Mouse (Mus musculus) neural tube, embryonic 11.5 days (tissue): ENCODE results near the gene Schip1. TPM values are rescaled to one million over a fixed set of nuclear protein-coding genes. Genes with fewer than 3 reads are reported as not detected.

Experiments
- ATAC-seq: fragments of 200-750 bp; cut with Nextera tagmentation; 2 replicates; pipeline ENCODE4 v1.8.0; 2017; ENCODE audit warnings: moderate number of reproducible peaks, mild to moderate bottlenecking, moderate TSS enrichment, moderate library complexity; ENCODE audit not compliant: insufficient read depth, low FRiP score, low TSS enrichment
- DNase-seq: peaks from one replicate; pipeline ENCODE4 v3.0.0-alpha.2; 2015; ENCODE audit warnings: low spot score
- H3K27ac ChIP-seq: fragments of 300-500 bp; sonication (generic); 2 replicates; pipeline ENCODE4 v1.5.1; 2014; ENCODE audit warnings: low read depth, mild to moderate bottlenecking, low read length
- H3K27me3 ChIP-seq: fragments of 300-500 bp; sonication (generic); 2 replicates; pipeline ENCODE4 v1.6.1; 2014; ENCODE audit warnings: mild to moderate bottlenecking, low read length, mixed read lengths; ENCODE audit not compliant: control insufficient read depth, insufficient read depth
- H3K36me3 ChIP-seq: fragments of 300-500 bp; sonication (generic); 2 replicates; pipeline ENCODE4 v1.6.1; 2014; ENCODE audit warnings: mild to moderate bottlenecking, low read length, moderate library complexity, mixed read lengths; ENCODE audit not compliant: control insufficient read depth, insufficient read depth
- H3K4me1 ChIP-seq: fragments of 300-500 bp; sonication (generic); 2 replicates; pipeline ENCODE4 v1.6.1; 2014; ENCODE audit warnings: low read length, mixed read lengths; ENCODE audit not compliant: control insufficient read depth, insufficient read depth
- H3K4me2 ChIP-seq: fragments of 300-500 bp; sonication (generic); 2 replicates; pipeline ENCODE4 v1.6.1; 2014; ENCODE audit warnings: low read depth, mild to moderate bottlenecking, moderate library complexity
- H3K4me3 ChIP-seq: fragments of 300-500 bp; sonication (generic); 2 replicates; pipeline ENCODE4 v1.5.1; 2014; ENCODE audit warnings: low read depth, low read length
- H3K9ac ChIP-seq: fragments of 300-500 bp; sonication (generic); 2 replicates; pipeline ENCODE4 v1.6.1; 2014; ENCODE audit warnings: mild to moderate bottlenecking, low read length
- H3K9me3 ChIP-seq: fragments of 300-500 bp; sonication (generic); 2 replicates; pipeline ENCODE4 v1.6.1; 2016; ENCODE audit warnings: low read length; ENCODE audit not compliant: control insufficient read depth
- WGBS: fragments of 180-500 bp; shearing (Covaris S2); extraction: QIAGEN DNeasy Blood & Tissue Kit; methylation state at CpG from one replicate; pipeline ENCODE4 v1.1.7; 2014; 5-methylcytosine and 5-hydroxymethylcytosine counted together
- polyA plus RNA-seq: library from polyadenylated mRNA; unstranded; fragments of >200 nt; fragmentation: Nextera tagmentation; extraction: Ambion mirVana; gene quantifications from 2 replicates; pipeline ENCODE4 v1.2.1, GENCODE M21; 2014

The Schip1 gene
- polyA plus RNA-seq, 1 experiment from 2014 or later = 87.2 TPM

DNA sequence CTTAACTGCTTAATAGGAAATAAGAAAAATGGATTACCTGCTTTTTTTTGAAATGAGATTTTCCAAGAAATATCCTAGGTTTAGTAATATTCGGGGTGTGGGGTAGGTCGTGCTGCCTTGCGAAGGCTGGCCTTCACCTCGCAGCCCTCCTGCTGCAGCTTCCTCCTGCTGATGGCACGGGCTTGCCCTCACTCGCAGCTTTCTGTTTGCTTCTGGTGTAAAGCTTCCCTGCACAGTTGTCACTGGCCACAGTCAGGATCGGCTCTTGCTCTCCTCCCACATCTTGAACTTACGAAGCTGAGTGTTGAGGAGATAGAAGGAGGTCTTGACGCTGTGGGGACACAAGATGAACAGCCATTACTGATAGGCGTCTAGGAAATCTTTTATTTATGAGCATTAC is 539.9 kb downstream of the Schip1 start:
- ATAC-seq = no peak
- no peaks in the 10 kb centered on the region for H3K27me3 ChIP-seq
- no peak overlapping the region for H3K9ac ChIP-seq
- no peaks in the 10 kb centered on the region for H3K36me3 ChIP-seq
- H3K27ac ChIP-seq = no peak overlapping the region
- H3K4me3 ChIP-seq = no peak overlapping the region
- H3K4me2 ChIP-seq = no peak overlapping the region
- WGBS = 75% methylated on average over 10 of the region's 10 CpGs
- no peaks in the 10 kb centered on the region for H3K9me3 ChIP-seq
- 0 out of 2 replicates have a peak, but pooled peaks cover 6% of the 10 kb centered on the region for H3K4me1 ChIP-seq
- DNase-seq = no peak

DNA sequence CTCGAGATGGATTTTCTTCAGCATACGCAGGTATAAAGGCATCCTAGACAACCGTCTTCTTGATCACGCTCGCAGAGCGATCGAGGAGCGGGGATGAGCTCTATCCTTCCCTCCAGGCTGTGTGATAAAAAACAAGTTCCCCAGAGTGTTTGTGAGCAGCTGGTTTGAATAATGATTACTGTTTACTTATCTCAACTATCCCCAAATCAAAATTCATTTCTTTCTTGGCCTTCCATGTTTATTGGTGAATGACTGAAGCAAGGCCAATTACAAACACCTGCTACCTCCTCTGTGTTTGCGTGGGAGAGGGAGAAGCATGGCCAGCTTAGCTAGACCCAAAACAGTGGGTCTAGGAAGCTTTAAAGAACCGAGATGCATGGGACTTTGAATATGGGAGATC is 540.4 kb downstream of the Schip1 start:
- H3K27me3 ChIP-seq = no peaks in the 10 kb centered on the region
- 74% methylated on average over 10 of the region's 10 CpGs for whole genome bisulfite sequencing
- no peak overlapping the region for H3K4me3 ChIP-seq
- H3K27ac ChIP-seq = no peak overlapping the region; the same call in 1 of the 2 replicates
- no peak for ATAC-seq
- H3K4me2 ChIP-seq = no peak overlapping the region
- 0 out of 2 replicates have a peak, but pooled peaks cover 6% of the 10 kb centered on the region for H3K4me1 ChIP-seq
- no peaks in the 10 kb centered on the region for H3K36me3 ChIP-seq
- no peak for DNase-seq
- H3K9me3 ChIP-seq = no peaks in the 10 kb centered on the region
- no peak overlapping the region for H3K9ac ChIP-seq

DNA sequence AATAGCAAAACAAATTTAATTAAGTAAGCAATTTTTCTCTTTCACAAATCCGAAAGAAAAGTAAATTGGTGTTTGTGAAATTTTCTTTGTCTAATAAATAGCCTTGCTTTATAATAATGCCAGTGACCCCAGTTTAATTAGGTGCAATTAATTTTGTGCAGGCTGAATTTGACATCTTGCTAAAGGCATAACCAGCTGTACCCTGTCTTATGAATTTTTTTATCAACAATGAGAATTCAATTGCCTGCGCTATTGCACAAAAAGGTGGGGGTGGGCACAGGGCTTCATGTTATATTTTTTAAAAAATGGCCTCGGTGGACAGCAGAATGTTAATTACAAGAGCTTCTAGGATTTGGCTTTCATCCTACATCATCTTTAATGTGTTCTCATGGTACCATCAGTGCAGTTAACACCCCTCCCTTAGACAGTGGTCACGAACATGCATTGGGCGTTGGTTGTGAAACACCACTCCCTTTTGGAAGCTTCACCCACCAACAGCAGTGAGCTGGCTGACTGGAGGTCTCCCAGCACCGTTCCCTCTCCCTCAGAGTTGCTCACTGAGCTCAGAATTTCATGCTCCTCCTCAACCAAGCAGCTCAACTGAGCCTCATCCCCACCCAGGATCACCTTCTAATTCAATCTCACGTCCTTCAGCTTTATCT is 541.5 kb downstream of the Schip1 start:
- Histone ChIP-seq H3K27me3 (no peaks in the 10 kb centered on the region), H3K9ac (no peak overlapping the region), H3K27ac (no peak overlapping the region), H3K9me3 (no peaks in the 10 kb centered on the region), H3K4me2 (no peak overlapping the region), H3K4me3 (no peak overlapping the region), H3K4me1 (0 out of 2 replicates have a peak, but pooled peaks cover 6% of the 10 kb centered on the region), H3K36me3 (no peaks in the 10 kb centered on the region)
- DNase-seq (no peak), ATAC-seq (no peak; the same call in 1 of the 2 replicates)
- 82% methylated on average over 7 of the region's 7 CpGs for WGBS

DNA sequence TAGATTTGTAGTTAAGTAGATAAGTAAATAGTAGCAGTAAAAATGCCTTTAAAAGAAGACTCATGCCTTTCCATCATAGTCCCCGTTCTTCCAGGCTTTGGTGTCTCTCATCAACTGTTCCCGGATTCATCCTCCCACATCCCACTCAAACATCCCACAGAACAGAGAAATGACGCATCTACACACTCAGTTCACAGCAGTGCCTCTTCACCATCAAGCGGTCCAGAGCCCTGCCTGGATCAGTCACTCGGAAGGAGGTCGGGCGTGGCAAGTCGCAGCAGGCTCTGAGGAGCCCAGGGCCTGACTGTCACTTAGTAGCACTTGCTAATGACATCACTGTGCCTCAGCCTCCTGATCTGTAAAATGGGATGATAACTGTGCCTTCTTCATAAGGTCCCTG is 542.1 kb downstream of the Schip1 start:
- DNase-seq (no peak), ATAC-seq (no peak)
- H3K4me1 ChIP-seq = 0 out of 2 replicates have a peak, but pooled peaks cover 4% of the 10 kb centered on the region
- no peaks in the 10 kb centered on the region for H3K36me3 ChIP-seq
- H3K4me3 ChIP-seq = no peak overlapping the region
- H3K9me3 ChIP-seq = no peaks in the 10 kb centered on the region
- 91% methylated on average over 8 of the region's 8 CpGs for WGBS
- H3K4me2 ChIP-seq = no peak overlapping the region
- H3K9ac ChIP-seq = no peak overlapping the region
- no peak overlapping the region for H3K27ac ChIP-seq
- H3K27me3 ChIP-seq = no peaks in the 10 kb centered on the region

DNA sequence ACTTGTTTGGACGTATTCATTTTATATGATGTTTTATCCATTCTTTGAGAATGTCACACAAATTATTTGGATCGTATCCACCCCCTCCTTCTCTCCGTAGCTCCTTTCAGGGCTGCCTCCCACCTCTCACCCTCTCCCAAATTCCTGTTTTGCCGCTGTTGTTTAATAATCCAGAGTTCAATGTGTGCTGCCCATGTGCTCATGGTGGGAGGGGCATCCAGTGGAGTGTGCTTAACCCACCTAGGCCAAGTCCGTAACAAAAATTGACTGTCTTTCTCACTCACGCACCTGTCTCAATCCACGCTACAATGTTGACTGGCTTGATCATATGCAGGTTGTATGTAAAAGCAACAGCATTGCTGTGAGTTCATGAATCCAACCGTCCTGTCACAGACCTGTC is 542.7 kb downstream of the Schip1 start:
- H3K36me3 ChIP-seq = no peaks in the 10 kb centered on the region
- no peak overlapping the region for H3K9ac ChIP-seq
- no peak overlapping the region for H3K4me3 ChIP-seq
- DNase-seq = no peak
- no peak overlapping the region for H3K27ac ChIP-seq
- no peaks in the 10 kb centered on the region for H3K9me3 ChIP-seq
- WGBS = 93% methylated on average over 8 of the region's 8 CpGs
- H3K4me1 ChIP-seq = no peaks in the 10 kb centered on the region
- ATAC-seq = no peak
- H3K27me3 ChIP-seq = no peaks in the 10 kb centered on the region
- no peak overlapping the region for H3K4me2 ChIP-seq

GRCm38 (mm10) chr3:68608848-68609497 is 544.4 kb downstream of the Schip1 start:
- Histone ChIP-seq H3K4me3 (no peak overlapping the region), H3K27ac (no peak overlapping the region), H3K4me1 (no peaks in the 10 kb centered on the region), H3K27me3 (no peaks in the 10 kb centered on the region), H3K9me3 (no peaks in the 10 kb centered on the region), H3K4me2 (no peak overlapping the region), H3K36me3 (no peaks in the 10 kb centered on the region), H3K9ac (no peak overlapping the region)
- DNase-seq (no peak), ATAC-seq (no peak)
- WGBS = 85% methylated on average over 19 of the region's 19 CpGs

DNA sequence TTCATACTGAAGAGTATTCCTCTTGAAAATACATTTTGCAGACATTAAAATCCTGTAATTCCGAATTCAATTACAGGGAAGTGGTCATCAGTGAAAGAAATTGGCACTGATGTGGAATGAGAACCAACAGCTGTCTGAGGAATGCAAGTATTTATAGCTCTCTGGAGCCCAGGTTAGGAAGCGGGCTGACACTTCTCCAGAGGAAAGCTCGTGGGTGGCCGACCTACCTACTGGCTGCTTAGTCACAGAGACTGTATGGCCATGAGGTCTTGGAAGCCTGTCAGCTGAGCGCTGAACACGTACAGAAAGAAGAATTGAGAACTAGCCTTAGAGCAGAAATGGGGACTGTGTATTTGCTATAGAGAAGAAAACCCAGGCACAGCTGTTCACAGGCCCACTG is 545.4 kb downstream of the Schip1 start:
- H3K4me3 ChIP-seq = no peak overlapping the region
- 69% methylated on average over 6 of the region's 6 CpGs for WGBS

DNA sequence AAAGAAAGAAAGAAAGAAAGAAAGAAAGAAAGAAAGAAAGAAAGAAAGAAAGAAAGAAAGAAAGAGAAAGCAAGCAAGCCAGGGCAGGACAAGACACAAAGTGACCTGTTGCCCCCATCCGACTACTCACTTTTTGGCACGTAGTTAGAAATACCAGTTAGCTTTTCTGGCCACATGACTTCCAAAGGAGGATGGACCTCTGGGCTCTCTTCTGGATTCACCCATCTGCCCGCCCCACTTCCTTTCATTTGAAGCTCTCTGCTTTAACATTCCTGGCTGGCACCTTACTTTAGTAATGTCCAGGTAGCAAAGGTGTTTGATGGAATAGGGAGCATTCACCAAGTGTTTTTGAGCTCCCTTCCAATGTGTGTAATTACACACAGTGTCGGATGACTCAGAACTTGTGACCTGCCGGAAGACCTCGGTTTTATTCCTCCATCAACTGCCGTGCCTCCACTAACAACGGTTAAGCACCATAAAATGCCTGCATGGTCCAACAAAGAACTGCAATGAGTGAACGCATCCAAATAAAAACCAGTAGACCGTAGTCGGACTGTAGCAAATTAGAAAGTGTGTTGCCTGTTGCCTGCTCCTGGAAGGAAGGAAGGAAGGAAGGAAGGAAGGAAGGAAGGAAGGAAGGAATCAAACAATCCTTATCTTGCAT is 546.1 kb downstream of the Schip1 start:
- WGBS = 58% methylated on average over 11 of the region's 11 CpGs
- H3K9me3 ChIP-seq = no peaks in the 10 kb centered on the region
- no peak for DNase-seq
- no peaks in the 10 kb centered on the region for H3K27me3 ChIP-seq
- no peak for ATAC-seq
- H3K4me2 ChIP-seq = no peak overlapping the region
- no peak overlapping the region for H3K9ac ChIP-seq
- H3K4me3 ChIP-seq = no peak overlapping the region
- H3K27ac ChIP-seq = no peak overlapping the region
- H3K36me3 ChIP-seq = no peaks in the 10 kb centered on the region
- no peaks in the 10 kb centered on the region for H3K4me1 ChIP-seq

More for the DNA sequence above, 545.4 kb downstream of the Schip1 start:
- Histone ChIP-seq H3K4me1 (no peaks in the 10 kb centered on the region), H3K9me3 (no peaks in the 10 kb centered on the region), H3K9ac (no peak overlapping the region), H3K27ac (no peak overlapping the region), H3K36me3 (no peaks in the 10 kb centered on the region), H3K4me2 (no peak overlapping the region), H3K27me3 (no peaks in the 10 kb centered on the region)
- DNase-seq (no peak), ATAC-seq (no peak)
